Mouse (Mus musculus) urinary bladder, postnatal 14 days (tissue): Measurements from ENCODE around the gene Them7.

Source experiments
- DNase-seq: peaks from one replicate; pipeline ENCODE4 v3.0.0; 2021; ENCODE audit warnings: low spot score

Gene Them7

DNA sequence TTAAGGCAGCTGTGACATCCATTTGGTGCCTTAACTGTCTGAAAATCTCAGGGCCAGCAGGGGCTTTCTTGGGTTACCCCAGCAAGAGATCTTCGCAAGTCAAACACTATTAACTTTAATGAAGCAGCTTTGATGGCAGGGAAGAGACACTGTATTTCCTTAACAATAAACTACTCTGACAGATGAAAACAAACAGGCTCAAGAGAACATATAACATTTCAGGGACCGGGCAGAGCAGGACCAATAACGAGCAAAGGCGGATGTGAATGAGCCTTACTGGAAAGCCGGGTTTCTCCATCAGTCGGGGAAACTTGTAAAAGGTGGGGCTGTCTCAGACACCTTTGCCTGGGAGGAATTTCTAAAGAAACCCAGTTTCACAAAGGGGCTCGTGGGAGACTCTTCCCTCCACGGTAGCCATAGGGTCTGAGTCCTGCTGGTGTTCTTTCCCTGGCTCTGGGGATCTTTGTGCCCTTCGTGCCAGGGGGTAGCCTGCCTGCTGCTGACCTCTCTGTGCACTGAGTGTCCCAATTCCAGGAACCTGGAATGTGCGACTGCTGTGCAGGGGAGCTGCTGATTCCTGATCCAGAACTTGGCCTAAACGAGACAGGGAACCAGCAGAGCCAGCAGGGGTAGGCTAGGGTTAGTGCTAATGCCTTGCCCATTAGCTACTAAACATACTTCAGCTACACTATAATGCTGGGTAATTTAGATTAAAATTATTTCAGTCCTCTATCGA lies 11.4 kb downstream of the Them7 start:
- no peak for DNase-seq

DNA sequence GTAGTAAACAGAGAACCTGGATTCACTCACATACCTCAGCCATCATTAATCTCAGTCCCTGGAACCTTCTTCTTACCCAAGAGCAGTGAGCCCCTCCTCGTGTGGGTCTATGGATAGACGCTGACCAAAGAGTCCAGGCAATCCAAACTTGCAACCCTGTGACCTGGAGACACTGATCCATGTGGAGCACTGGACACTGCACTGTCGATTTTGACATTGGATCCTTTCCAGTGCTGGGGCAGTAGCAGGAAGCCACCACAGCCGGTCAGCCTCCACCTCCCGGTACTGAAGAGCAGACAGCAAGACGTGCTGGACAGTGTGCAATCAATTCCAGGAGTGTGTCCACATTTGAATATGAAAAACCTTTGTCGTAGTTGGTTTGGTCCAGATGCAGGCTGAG lies 13.3 kb downstream of the Them7 start:
- no peak for DNase-seq

DNA sequence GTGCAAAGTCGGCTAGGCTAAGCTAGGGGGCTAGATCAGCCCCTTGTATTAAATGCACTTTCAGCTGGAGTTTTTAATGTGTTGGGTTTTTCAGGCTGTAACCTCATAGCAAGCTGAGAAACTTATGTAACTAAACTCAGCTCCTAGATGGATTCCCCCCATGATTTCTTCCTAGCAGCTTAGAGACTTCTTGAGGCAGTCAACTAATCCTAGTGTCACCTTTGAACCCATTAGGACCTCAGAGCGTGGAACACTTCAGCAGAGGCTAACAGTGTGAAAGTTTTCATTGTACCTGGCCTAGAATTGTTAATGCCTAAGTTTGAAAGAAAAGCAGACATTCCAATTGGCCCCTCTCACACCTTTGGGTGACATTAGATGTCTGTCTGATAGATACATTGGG lies 13.7 kb downstream of the Them7 start:
- DNase-seq = no peak

DNA sequence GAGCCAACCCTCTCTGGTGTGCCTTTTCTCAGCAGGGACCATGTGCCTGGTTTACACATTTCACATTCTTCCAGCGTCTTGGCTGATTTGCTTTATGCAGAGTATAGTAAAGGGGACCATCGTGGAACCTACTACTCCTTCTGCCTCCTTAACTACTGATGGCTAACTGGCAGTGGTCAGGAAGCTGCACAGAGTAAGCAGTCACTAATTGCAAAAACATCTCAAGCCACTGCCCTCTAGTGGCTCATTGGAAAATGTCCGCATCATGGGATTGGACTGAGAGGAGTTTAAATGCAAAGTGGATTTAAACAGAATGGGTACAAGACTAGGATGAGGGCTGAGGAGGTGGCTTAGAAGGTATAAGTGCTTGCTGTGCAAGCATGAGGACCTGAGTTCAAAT lies 14.7 kb downstream of the Them7 start:
- DNase-seq = peak; percentile 20

DNA sequence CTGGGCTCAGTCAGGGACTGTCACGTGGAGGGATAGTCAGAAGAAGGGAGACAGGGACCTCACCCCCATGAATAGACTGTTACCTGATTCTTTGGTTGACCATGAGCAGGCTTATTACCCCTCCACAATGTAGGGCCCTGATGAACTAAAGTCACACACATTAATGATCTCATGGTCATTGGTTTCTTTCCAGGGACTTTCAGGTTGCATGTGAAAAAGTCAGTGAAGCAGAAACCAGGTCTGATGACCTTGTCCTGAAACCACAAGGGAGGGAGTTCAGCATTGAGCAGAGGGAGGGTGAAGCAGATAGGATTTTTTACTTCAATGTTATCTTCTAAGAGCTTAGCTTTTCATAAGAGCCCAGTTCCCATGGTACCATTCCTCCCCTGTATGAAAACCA lies 16.5 kb downstream of the Them7 start:
- no peak for DNase-seq

DNA sequence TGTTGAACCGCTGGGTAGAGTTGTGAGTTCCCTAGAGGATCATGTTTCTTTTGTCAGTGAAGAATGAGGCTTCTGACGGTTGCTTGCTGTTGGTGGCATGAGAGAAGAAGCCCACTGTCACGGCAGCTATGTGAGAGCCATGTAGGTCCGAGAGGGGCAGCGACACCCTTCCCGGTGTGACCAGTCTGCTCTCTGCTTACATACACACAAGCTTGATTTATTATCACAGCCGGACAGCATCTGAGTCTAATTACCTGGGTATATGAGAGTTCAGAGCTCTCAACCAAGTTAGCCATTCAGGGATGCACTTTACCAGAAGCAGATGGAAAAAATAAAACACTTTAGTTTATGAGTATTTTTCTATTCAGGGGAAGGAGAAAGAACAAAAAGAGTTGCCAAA lies 18.8 kb downstream of the Them7 start:
- no peak for DNase-seq

DNA sequence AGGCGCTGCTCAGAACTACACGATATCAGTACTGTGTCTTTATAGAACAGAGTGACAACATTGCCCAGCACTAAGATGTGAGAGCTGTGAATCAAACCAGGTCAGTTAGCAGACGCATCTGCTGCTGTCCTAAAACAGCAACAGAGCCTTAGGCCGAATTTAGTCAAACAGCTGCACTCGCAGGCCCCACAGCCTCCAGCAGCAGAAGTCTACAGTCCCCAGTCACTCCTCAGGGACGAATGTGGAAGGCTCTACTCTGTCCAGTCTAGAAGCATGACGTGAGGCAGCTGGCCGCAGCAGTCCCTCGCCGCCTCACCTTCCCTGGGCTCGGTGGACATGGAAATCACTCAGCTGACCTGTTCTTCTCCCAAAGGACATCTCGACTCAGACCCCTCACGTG lies 20.6 kb downstream of the Them7 start:
- DNase-seq = no peak

DNA sequence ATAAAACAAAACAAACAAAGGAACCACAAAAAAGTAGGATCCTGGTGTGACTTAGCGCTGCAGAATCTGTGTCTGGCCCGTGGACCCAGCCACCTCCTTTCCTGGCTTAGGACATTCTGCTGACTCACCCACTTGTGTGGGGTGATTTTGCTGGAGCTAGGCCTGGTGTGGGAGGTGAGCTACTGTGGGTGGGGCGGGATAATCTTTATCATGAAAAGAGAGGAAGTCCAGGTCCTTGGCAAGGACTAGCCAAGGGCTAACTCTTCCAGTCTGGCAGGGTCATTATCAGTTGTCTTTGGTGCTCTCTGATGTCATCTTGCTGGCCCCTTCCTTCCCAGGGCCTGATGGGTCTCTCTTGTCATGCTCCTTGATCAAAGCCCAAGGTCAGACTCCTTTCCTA lies 27.9 kb downstream of the Them7 start:
- peak; percentile 14 for DNase-seq

DNA sequence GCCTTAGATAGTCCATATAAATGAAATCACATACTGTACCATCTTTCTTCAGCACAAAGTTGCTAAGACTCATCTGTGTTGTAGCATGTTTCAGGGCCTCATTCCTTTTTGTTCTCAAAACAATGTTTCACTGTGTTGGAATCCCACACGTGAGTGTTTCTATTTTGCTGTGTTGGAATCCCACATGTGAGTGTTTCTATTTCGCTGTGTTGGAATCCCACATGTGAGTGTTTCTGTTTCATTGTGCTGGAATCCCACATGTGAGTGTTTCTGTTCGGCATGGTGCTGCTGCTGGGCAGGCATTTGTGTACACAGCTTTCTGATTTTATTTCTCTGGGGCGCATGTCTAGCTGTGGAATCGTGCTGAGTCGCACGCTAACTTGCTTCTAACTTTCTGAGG lies 28.7 kb downstream of the Them7 start:
- DNase-seq = no peak

DNA sequence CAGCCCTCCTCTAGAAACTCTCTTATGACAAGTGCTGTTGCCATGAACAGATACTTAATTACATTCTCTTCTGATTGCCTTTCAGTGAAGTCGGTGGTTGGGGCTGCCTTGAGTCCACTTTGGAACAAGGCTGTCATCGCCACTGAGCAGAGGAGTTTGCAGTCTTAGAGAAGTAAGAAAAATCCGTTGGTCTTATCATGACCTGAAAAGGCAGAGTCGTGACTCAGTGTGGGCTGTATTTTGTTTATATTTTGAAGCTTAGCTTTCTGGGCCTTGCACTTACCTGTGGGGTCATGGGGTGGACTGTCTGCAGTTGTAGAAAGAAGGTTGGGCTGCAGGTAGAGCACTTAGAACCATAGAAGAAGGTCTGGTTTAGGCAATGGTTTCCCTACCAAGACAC lies 31.3 kb downstream of the Them7 start:
- no peak for DNase-seq

DNA sequence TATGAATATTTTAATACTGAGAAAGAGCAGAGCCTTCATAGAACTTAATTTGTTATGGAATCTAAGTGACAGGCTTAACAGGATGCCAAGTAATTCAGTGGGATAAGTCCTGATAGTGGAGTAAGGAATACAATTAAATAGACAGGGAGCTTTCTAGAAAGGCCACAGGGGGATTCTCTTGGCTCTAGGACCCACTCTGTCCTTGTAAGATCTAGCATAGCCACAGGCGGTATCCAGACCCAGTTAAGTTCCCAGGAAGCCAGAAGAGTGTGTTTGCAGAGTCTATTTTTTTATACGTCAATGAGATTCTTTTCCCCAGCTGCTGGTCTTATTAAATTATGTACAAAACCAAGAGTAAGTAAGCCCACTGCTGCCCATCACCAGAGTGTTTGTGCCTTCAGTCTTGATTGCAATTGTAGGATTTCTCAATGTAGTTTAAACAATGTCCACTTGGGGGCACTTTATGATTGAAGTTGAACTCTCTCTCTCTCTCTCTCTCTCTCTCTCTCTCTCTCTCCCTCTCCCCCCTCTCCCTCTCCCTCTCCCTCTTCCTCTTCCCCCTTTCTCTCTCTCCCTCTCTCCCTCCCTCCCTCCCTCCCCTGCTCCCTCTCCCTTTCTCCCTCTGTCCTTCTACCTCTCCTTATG lies 32.4 kb downstream of the Them7 start:
- no peak for DNase-seq

DNA sequence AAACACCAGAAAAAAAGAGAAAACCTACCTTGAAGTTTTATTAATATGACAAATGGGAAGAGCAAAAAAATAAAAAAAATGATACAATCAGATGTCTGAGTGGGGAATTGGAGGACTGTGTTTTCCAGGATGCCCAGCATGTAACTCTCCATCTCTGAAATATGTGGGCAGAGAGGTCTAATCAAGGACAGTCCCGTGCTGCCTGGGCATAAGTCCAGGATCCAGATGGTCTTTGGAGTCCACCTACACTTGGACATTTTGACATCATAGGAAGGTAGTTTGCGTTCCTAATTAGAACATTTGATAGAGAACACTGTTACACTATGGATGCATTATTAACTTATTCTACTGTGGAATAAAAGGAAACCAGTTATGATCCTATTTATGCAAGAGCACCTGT lies 33.3 kb downstream of the Them7 start:
- DNase-seq = no peak

DNA sequence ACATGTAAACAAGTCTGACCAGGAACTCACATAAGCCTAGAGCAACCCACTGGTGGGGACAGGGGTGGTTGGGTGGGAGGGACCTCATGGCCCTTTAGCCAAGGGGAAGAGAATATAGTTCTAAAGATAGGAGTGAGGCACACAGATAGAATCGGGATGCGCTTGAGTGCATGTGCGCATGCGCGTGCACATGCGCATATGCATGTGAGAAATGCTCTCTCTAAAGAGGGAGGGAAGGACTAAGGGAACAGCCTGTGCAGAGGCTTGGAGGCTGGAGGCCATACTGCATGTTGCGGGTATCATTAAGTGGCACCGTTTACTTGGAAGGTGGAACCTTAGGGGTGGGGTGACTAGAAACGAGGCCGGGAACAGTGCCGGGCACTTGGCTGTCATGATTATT lies 37.2 kb downstream of the Them7 start:
- no peak for DNase-seq

DNA sequence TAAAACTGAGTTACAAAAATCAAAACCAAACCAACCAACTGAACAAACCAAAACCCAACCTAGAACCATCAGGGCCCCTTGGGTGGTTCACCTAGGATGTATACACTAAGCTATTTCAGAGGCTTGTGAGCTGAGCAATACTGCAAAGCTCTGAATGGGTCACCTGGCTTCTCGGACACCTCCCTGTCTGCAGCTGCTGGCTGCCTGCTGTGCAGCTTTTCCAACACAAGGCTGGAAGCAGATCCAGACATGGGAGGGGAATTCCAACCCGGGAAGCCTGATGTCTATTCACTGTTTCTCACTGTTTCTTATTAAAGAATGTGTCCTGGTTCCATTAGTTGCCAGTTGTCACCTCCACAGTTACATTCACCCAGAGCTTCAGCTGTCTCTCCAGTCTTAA lies 39.1 kb downstream of the Them7 start:
- DNase-seq = no peak

DNA sequence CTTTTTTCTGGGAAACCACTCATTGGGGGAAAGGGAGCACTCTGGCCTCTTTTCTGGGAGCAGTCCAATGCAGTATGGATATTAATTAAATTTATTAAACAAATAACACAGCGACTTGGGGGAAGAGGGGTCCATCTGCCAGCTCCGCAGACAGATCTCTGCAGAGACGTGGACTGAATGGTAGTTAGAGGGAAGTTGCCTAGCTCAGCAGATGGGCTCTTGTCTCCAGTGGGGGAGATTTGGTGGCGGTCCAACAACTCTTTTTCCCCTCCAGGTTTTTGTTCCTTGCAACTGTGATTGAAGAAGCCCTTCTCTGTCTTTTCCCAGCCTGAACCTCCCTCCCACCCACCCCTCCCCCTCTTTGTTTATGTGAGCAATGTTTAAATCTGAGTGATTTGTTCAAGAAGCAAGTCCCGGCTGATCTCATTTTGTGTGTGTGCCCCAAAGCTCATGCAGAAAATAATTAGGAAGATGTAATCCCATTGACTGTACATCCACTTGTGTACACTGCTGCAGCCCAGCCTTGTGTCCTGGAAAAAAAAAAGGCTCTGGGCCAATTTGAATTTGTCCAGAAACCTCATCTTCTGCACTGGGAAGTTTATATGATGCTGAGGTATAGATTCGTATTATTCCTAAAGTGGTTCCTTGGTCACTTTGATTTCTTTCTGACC lies 58.4 kb downstream of the Them7 start:
- DNase-seq = no peak

DNA sequence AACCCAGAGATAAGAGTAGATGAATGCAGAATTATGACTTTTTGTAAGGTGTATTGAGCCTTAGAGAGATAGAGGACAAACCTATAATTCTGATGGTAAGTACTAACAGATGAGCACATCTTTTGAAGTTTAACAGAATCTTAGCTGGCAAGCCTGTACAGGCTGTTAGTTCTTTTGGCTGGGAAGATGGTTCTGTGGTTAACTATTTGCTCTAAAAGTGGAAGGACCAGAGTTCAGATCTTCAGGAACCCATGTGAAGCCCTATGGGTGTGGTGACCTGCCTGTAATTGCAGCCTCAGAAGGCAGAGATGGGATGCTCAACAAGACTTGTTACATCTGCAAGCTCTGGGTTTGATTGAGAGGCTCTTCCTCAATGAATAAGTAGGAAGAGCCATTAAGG lies 59.7 kb downstream of the Them7 start:
- DNase-seq = no peak

DNA sequence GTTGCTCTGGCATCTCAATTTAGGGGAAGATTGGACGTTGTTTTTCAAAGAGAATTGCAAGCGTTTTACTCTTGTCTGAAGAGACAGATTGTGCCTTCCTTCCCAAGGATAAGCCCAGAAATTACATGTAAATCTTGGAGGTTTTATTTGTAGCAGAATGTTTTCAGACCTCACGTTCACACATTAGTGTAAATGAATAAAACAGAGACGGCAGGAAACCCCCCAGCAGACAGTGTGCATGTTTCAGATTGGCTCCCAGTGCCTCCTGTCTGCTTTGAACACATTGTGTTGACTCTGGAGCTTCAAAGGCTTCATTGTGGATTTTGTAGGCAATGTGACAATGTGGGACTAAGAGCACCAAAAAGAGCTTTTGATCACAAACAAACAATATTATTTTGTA lies 60.7 kb downstream of the Them7 start:
- no peak for DNase-seq

DNA sequence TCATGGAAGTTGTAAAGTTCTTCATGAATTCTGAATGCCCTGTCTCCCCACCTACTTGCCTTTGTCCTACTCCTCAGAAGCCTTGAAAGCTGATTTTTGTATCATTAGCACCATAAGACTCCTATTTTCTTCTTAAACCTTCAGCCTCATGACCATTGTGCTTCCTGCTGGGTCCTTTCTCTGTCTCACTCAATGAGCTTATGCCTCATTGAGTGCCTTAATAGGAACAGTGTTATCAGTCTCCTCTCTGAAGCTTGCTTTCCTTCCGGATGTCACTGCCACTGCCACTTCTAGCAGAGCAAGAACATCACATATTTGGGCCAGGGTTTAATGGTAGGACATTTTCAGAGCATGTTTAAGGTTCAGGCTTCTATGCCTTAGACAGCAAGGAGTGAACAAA lies 71.7 kb downstream of the Them7 start:
- no peak for DNase-seq

DNA sequence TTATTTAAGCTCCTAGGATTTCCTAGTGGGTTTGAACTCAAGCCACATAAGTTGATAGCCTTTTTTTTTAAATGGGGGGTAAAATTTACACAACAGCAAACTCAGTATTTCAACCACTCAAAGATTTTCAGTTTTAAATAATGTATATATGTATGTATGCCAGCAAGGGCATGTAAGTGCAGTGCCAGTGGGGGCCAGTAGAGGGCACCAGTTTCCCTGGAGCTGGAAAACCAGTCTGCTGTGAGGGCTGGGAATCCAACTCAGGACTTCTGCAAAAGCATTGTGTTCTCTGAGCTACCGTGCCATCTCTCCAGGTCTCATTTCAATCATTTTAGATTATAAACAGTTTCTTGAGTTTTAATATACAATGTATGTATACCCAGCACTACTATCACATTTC lies 74.8 kb downstream of the Them7 start:
- no peak for DNase-seq

DNA sequence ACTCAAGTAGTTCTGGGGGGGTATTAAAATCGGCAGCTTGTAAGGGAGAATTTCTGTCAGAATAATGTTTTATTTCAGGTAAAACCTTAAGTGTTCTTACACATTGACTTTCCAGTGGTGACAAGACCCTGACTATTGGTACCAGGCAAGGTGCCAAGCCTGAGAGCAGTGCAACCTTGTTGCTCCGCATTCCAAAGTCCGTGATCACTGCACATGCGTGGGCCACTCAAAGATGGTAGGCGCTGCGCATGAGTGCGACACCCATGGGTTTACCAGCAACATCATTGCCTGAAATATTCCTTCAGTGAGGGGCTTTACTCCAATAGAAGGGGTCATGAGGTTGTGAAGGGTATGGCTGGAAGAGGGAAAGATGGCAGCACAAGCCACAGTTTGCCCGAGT lies 77.0 kb downstream of the Them7 start:
- DNase-seq = no peak

DNA sequence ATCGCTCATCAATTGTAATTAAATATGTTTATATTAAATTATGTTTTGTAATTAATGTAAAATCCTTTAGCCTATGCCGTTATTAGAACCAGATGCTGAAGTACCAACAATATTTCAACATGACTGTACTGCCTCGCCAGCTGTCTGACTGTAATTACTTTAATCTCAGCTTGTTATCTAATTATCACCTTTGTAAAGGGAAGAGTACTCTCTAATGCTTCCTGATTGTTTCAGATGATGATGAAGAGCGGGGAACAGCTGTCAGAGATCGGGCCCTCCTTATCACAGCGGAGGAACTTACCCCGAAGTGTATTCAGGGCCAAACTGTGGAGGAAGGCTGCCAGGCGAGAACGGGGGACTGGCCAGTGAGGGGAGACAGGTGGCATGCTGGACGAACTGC lies 77.4 kb downstream of the Them7 start:
- DNase-seq = no peak

DNA sequence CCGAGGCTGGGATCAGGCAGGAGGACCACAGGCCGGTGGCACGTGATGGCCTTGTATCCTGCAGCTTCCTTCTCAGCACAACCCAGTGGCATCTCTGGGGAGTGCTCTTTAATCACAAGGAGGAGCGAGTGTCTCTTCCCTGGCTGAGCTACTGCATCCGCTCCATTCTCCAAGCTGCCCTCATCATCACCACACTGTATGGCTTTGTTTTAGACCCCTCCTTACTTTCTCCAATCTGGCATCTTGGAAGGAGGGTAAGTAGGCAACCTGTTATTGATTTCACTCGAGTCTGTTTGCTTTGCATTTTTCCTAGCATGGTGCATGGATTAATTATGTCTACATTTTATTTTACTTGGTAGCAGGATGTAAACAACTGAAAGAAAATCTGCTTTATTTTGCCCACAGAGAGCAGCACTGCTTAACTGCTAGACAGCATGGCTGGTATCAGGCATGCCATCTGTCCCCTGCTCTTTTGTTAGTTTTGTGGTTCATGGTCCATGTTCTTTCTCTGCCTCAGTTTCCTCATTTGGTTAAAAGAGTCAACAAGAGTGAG lies 79.9 kb downstream of the Them7 start:
- DNase-seq = no peak

DNA sequence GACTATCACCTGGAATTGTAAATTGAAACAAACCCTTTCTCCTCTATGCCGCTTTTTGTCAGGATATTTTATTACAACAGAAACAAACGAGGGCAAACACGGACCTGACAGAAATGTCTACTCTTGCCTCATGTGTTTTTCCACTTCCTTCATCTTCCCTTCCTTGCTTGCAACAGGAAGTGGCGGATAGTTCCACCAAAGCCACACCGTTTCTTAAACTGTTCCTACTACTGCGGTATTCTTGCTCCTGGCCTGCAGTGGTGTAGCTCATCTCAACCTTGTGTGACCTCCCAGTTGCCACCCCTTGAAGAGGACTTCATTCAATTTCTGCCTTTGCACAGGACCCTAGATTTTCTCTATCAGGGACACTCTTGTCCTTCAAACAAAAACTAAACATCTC lies 81.8 kb downstream of the Them7 start:
- no peak for DNase-seq
